Mouse (Mus musculus): ENCODE results near the gene Nwd2.

Gene Nwd2

GRCm38 (mm10) chr5:63827006-63827405 is 178.1 kb downstream of the Nwd2 start:
- in situ Hi-C loops (cut with MboI, MseI), result no loop called here

GRCm38 (mm10) chr5:63827415-63828053 is 178.6 kb downstream of the Nwd2 start:
- in situ Hi-C loops (cut with MboI, MseI), result no loop called here

DNA sequence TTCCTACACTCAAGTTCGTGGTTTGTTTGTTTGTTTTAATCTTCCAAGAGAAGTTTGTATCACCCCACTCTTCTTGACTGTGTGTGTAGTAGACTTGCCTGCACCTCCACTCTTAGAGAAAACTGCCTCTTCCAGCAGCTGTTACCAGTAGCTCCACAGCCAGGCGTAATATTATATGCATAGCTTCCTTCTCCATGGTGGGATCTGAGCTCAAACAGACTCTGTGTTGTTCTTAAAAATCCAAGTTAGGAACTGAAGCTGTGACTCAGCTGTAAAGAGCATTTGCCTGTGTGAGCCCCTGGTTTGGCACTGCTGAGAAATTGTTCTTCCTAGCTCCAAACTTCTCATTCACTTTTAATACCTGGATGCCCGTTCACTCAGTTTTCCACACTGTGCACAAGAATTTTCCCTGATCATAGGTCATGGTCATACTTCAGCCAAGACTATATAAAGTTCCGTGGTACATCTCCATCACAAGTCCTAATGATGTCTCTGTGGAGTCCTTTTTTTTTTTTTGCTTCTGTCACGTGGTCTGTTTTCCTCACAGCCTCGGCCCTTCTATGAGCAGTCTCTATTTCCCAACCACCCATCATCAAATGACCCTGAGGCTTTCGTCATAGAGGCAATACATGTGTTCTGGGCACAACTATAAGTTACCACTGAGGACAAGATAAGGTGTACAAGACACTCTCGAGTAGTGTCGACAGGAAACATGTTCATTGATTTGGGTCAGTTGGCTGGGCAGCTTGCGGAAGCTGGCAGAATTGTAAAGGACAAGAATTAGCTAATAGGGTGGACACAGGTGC is 179.7 kb downstream of the Nwd2 start:
- in situ Hi-C loops (cut with MboI, MseI), result no loop called here

DNA sequence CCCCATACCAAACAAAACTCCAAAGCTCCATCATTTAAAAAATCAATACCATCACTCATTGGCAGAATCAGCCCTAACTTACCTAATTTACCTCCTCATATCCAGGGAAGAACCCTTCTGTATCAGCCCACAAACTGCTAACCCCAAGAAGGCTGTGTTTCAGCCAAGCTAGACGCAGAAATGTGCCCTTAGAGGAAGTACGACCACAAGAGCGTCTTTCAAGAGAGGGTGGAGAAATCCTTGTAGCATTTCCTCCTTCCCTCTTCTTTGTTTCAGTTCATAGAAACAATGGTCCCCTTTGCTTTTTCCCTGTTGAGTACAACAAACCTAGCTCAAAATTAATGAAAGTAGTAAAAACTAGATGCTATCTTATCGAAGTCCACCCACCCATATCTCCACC is 182.2 kb downstream of the Nwd2 start:
- in situ Hi-C loops (cut with MboI, MseI), result no loop called here

GRCm38 (mm10) chr5:63833955-63834354 is 185.1 kb downstream of the Nwd2 start:
- in situ Hi-C loops (cut with MboI, MseI), result no loop called here

DNA sequence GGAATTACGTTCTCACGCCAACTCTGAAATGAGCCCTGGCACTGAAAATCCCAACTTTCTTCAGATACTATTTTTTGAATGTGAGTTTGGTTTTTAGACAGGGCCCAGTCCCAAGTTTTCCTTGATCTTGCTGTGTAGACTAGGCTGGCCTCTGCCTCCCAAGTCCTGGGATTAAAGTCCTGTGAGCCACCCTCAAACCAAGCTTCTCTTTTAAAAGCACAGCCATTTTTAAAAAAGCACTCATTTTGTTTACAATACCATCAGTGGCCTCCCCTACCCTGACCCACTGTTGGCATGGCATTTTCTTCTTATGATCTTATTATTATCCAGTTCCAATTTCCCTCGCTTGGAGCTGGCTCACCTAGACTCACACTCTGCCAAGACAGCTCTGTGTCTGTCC is 185.5 kb downstream of the Nwd2 start:
- in situ Hi-C loops (cut with MboI, MseI), result no loop called here

- in situ Hi-C loops (cut with MboI, MseI), result no loop called here
These were observed 188.2 kb downstream of the Nwd2 start for GRCm38 (mm10) chr5:63837115-63837514.

DNA sequence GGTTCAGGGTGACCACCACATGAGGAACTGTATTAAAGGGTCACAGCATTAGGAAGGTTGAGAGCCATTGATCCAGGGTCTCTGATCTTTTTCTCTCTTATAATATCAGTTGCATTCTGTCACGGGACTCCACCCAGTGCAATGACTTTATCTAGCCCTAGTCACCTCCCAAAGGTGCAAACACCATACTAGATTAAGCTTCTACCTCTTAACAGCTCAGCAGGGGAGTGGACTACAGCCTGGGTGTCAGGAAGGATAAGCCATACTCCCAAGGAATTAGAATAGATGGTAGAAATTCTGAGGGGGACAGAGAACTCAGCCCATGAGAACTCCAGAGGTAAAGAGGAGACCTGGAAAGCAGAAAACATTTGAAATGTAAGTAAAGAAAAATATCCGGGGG is 188.9 kb downstream of the Nwd2 start:
- in situ Hi-C loops (cut with MboI, MseI), result no loop called here

DNA sequence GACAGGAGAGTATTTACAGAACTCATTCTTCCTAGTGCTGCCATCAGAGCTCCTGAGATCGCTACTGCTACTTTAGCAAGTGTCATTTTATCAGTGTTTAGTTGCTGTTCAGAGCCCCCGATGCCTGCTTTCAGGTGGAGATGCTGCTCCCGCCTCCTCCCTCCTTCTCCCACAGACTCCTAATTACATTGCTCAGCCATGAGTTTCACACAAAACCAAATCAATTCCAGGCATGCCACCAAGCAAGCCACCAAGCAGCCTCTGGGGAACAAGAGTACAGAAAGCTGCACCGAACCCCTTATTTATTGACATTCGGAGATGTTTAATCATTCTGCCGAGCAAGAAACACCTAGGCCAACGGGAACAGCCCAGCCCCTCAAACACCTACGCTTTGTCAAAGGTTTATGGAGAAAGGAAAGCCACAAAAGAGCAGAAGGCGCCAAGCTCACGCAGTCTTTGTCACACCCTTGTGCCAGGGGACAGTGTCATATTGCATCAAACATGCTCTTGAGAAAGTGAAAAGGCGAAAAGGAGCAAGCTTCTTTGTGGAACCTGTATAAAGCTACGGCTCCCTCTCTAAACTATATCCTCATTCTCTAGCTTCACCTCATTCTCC is 191.0 kb downstream of the Nwd2 start:
- in situ Hi-C loops (cut with MboI, MseI), result no loop called here

GRCm38 (mm10) chr5:63847080-63847479 is 198.2 kb downstream of the Nwd2 start:
- in situ Hi-C loops (cut with MboI, MseI), result no loop called here

DNA sequence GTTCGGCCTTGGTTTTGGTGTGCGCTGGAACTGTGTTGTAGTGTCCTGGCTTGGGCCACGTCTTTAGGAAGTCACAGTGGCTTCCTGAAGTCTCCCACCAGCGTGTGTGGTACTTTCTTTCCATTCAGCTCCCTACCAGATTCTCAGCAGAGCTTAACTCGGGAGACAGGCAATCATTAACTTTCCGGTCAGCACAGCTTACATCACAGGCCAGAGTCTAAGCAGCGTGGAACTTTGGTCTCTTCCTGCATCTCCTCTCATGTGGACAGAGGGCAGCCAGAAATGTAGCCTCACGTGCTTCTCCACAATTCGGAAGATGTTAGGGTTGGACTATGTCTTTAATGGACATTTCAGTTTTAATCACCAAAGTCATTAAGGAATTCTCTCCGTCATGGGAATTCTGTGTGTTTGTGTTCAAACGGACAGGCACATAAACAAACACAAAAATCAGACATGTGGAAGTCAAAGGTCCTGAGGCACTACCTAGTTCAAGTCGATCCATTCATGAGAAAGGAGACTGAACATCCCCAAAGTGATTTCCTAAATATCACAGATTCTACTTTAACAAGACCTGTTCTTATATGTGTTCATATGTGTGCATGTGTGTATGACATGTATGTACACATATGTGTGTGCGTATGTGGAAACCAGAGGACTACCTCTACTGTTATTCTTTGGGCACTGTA is 198.8 kb downstream of the Nwd2 start:
- in situ Hi-C loops (cut with MboI, MseI), result no loop called here

DNA sequence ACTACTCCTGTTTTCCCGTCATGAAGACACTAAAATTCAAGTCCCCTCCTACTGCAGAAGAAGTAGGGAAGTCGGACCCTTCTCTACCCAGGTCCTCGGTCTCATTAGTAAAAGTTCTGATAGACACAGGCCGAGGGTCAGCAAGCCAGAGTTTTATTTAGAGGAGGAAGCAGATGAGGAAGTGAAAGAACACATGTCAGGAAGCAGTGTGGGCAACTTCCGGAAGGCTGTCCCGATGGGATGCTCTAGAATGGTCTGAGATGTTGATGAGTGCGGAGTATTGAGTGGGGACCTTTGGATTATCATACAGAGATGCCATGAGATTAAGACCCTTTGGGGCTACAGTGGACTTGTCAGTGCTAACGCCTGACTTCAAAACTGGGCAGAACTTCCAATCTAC is 210.0 kb downstream of the Nwd2 start:
- in situ Hi-C loops (cut with MboI, MseI), result no loop called here

All from T-helper 2 cell (primary cell).